Mouse (Mus musculus) mouse trophoblast stem cell (cell line): Measurements from ENCODE around the gene Gnas.
"Not testable (repeated sequence)": the region's sequence is repeated elsewhere in the genome, so short reads cannot be mapped to it uniquely, and the experiment has no call there.

ENCODE experiments used
- in situ Hi-C, 2 experiments: fragments of 300-500 bp; cut with MseI, MboI; formaldehyde crosslinking; loops; 2 replicates in 1 of 2; 3 replicates in 1 of 2; pipeline ENCODE4 v1.15.1; 2025

The Gnas gene

GRCm38 (mm10) chr2:174346999-174347668 lies 63.0 kb downstream of the Gnas start:
- in situ Hi-C loops = not testable (repeated sequence)

- in situ Hi-C loops = no loop called here
Observed at GRCm38 (mm10) chr2:174358516-174358915, 74.4 kb downstream of the Gnas start.

GRCm38 (mm10) chr2:174359656-174360055 lies 75.5 kb downstream of the Gnas start:
- in situ Hi-C loops = no loop called here

- in situ Hi-C loops = no loop called here
Observed at GRCm38 (mm10) chr2:174366571-174366970, 82.5 kb downstream of the Gnas start.

GRCm38 (mm10) chr2:174381021-174381420 lies 96.9 kb downstream of the Gnas start:
- in situ Hi-C loops = no loop called here

GRCm38 (mm10) chr2:174391936-174392335 lies 107.8 kb downstream of the Gnas start:
- in situ Hi-C loops = no loop called here

GRCm38 (mm10) chr2:174392554-174392953 lies 108.4 kb downstream of the Gnas start:
- in situ Hi-C loops = no loop called here

GRCm38 (mm10) chr2:174393383-174393782 lies 109.3 kb downstream of the Gnas start:
- in situ Hi-C loops = no loop called here
